Mouse (Mus musculus) midbrain, embryonic 11.5 days (tissue): ENCODE measurements around the gene Smad9. TPM values are rescaled to one million over a fixed set of nuclear protein-coding genes. Genes with fewer than 3 reads are reported as not detected.

ENCODE experiments used
- ATAC-seq: fragments of 200-750 bp; cut with Nextera tagmentation; 2 replicates; pipeline ENCODE4 v1.8.0; 2017; ENCODE audit warnings: moderate TSS enrichment, moderate library complexity; ENCODE audit not compliant: low FRiP score
- DNase-seq: peaks from one replicate; pipeline ENCODE4 v3.0.0; 2015; ENCODE audit warnings: low spot score; ENCODE audit errors: missing footprints
- H3K27ac ChIP-seq: fragments of 300-500 bp; sonication (generic); 2 replicates; pipeline ENCODE4 v1.5.1; 2014; ENCODE audit warnings: low read depth, low read length
- H3K27me3 ChIP-seq: fragments of 300-500 bp; sonication (generic); 2 replicates; pipeline ENCODE4 v1.6.1; 2014; ENCODE audit warnings: mild to moderate bottlenecking, low read length, moderate library complexity, mixed read lengths; ENCODE audit not compliant: control insufficient read depth, insufficient read depth
- H3K36me3 ChIP-seq: fragments of 300-500 bp; sonication (generic); 2 replicates; pipeline ENCODE4 v1.6.1; 2014; ENCODE audit warnings: mild to moderate bottlenecking, low read length, moderate library complexity, mixed read lengths; ENCODE audit not compliant: control insufficient read depth, insufficient read depth
- H3K4me1 ChIP-seq: fragments of 300-500 bp; sonication (generic); 2 replicates; pipeline ENCODE4 v1.6.1; 2014; ENCODE audit warnings: low read length; ENCODE audit not compliant: control insufficient read depth, insufficient read depth
- H3K4me2 ChIP-seq: fragments of 300-500 bp; sonication (generic); 2 replicates; pipeline ENCODE4 v1.6.1; 2014; ENCODE audit warnings: mild to moderate bottlenecking, moderate library complexity
- H3K4me3 ChIP-seq: fragments of 300-500 bp; sonication (generic); 2 replicates; pipeline ENCODE4 v1.5.1; 2014; ENCODE audit warnings: low read depth, low read length
- H3K9ac ChIP-seq: fragments of 300-500 bp; sonication (generic); 2 replicates; pipeline ENCODE4 v1.6.1; 2014; ENCODE audit warnings: low read length
- H3K9me3 ChIP-seq: fragments of 300-500 bp; sonication (generic); 2 replicates; pipeline ENCODE4 v1.6.1; 2016; ENCODE audit warnings: low read length; ENCODE audit not compliant: control insufficient read depth
- WGBS: fragments of 180-500 bp; shearing (Covaris S2); extraction: QIAGEN DNeasy Blood & Tissue Kit; methylation state at CpG from one replicate; pipeline ENCODE4 v1.1.7; 2014; 5-methylcytosine and 5-hydroxymethylcytosine counted together
- polyA plus RNA-seq: library from polyadenylated mRNA; unstranded; fragments of >200 nt; fragmentation: Nextera tagmentation; extraction: Ambion mirVana; gene quantifications from 2 replicates; pipeline ENCODE4 v1.2.1, GENCODE M21; 2014

The Smad9 gene
- polyA plus RNA-seq: 0.07 and 0.27 TPM in 2 replicates

- ATAC-seq (peak; percentile 86), DNase-seq (peak; percentile 91)
- under 1% methylated on average over 60 of the region's 66 CpGs for WGBS
- Histone ChIP-seq H3K9me3 (no peaks in the 10 kb centered on the region), H3K27me3 (peaks cover 4% of the 10 kb centered on the region), H3K4me3 (peak within 1 kb of the TSS; percentile 55), H3K4me1 (peaks cover 10% of the 10 kb centered on the region; the same call in 1 of the 2 replicates), H3K9ac (peak within 1 kb of the TSS; percentile 57), H3K27ac (no peak within 1 kb of the TSS), H3K4me2 (peak within 1 kb of the TSS; percentile 100), H3K36me3 (peaks cover 4% of the 10 kb centered on the region)
Observed at GRCm38 (mm10) chr3:54755145-54756041, at the start of gene Smad9. TSS of gene Smad9 (plus strand) at chr3:54755582.

DNA sequence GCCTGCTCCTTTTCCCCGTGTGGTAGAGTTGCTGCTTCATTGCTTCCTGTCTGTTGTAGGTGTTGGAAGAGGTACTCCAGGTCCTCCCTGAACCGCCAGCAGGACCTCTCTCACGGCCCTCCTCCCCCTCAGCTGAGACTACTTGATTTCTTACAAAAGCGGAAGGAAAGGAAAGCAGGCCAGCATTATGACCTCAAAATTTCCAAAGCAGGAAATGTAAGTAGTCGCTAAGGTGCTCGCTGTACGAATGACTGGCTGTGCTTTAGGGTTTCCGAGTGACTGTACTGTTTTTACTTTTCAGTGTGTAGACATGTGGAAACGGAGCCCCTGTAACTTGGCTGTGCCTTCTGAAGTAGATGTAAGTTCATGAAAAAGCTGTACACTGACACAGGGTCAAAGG lies 46.4 kb upstream of the Smad9 start:
- no peak for DNase-seq
- Histone ChIP-seq H3K9ac (no peak overlapping the region), H3K4me1 (no peaks in the 10 kb centered on the region), H3K9me3 (no peaks in the 10 kb centered on the region), H3K4me2 (no peak overlapping the region), H3K27ac (no peak overlapping the region), H3K27me3 (no peaks in the 10 kb centered on the region), H3K36me3 (peaks cover 23% of the 10 kb centered on the region), H3K4me3 (no peak overlapping the region)
- WGBS: 90% methylated on average over 9 of the region's 9 CpGs
- ATAC-seq: no peak

GRCm38 (mm10) chr3:54714253-54714652 lies 41.1 kb upstream of the Smad9 start, which contains the start of gene Gm21958:
TSS of gene Gm21958 (minus strand) at chr3:54714353.
- Histone ChIP-seq H3K4me1 (no peaks in the 10 kb centered on the region), H3K36me3 (peaks cover 25% of the 10 kb centered on the region), H3K27ac (no peak within 1 kb of the TSS), H3K4me3 (no peak within 1 kb of the TSS), H3K4me2 (no peak within 1 kb of the TSS), H3K27me3 (no peaks in the 10 kb centered on the region), H3K9me3 (no peaks in the 10 kb centered on the region), H3K9ac (no peak within 1 kb of the TSS)
- DNase-seq (no peak), ATAC-seq (no peak)
- 91% methylated on average over 6 of the region's 6 CpGs for WGBS

- Histone ChIP-seq H3K4me3 (no peak overlapping the region), H3K9ac (no peak overlapping the region), H3K9me3 (no peaks in the 10 kb centered on the region), H3K4me1 (no peaks in the 10 kb centered on the region), H3K27me3 (no peaks in the 10 kb centered on the region), H3K4me2 (no peak overlapping the region), H3K36me3 (peaks cover 23% of the 10 kb centered on the region), H3K27ac (no peak overlapping the region)
- DNase-seq (no peak), ATAC-seq (no peak)
- WGBS: 91% methylated on average over 6 of the region's 6 CpGs
Observed at GRCm38 (mm10) chr3:54715461-54715860, 39.9 kb upstream of the Smad9 start.

DNA sequence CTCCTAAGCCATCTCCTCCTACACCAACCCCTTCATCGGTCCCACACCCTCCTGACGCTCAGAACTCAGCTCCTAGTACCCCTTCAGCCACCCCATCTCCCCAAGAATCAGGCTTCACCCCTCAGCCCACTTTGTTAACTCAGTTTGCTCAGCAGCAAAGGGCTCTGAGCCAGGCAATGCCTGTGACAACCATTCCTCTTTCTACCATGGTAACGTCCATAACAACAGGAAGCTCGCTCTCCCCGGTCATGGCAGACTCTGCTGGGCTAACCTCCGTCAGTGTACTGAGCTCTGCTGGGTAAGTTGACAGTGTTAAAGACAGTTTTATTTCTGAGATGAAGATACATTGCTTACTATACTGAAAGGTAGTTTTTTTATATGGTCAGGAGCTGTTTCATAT lies 38.0 kb upstream of the Smad9 start:
- Histone ChIP-seq H3K9ac (no peak overlapping the region), H3K9me3 (no peaks in the 10 kb centered on the region), H3K27me3 (no peaks in the 10 kb centered on the region), H3K4me3 (no peak overlapping the region), H3K36me3 (peaks cover 18% of the 10 kb centered on the region), H3K27ac (no peak overlapping the region), H3K4me2 (no peak overlapping the region), H3K4me1 (no peaks in the 10 kb centered on the region)
- WGBS: 82% methylated on average over 6 of the region's 6 CpGs
- ATAC-seq (no peak), DNase-seq (no peak)

DNA sequence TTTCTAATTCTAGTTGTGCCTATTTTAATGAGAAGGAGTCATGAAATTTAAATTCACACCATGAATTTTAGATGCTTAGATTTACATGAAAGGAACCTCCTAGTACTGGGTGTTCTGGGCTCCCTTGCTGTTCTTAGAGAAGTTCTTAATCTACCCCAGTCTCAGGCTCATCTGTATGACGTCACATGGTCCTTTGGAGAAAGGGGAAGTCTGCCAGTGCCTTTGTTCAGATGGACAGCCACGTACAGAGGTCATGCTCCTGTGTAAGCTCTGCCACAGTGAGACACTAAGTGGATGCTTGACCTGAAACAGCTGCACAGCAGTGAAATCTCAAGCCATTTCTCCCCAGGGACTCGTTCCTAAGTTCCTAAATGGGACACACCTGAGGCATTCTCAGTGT lies 36.4 kb upstream of the Smad9 start:
- no peaks in the 10 kb centered on the region for H3K9me3 ChIP-seq
- no peak overlapping the region for H3K27ac ChIP-seq
- no peaks in the 10 kb centered on the region for H3K4me1 ChIP-seq
- no peak for ATAC-seq
- no peak for DNase-seq
- peaks cover 14% of the 10 kb centered on the region for H3K36me3 ChIP-seq
- H3K9ac ChIP-seq: no peak overlapping the region
- H3K4me2 ChIP-seq: no peak overlapping the region
- H3K27me3 ChIP-seq: no peaks in the 10 kb centered on the region
- WGBS: 57% methylated on average over 3 of the region's 3 CpGs
- H3K4me3 ChIP-seq: no peak overlapping the region

GRCm38 (mm10) chr3:54723741-54724500 lies 31.5 kb upstream of the Smad9 start:
- Histone ChIP-seq H3K4me2 (no peak overlapping the region), H3K4me3 (no peak overlapping the region), H3K36me3 (peaks cover 6% of the 10 kb centered on the region), H3K27ac (no peak overlapping the region), H3K27me3 (no peaks in the 10 kb centered on the region), H3K9ac (no peak overlapping the region), H3K9me3 (no peaks in the 10 kb centered on the region), H3K4me1 (no peaks in the 10 kb centered on the region)
- 79% methylated on average over 10 of the region's 10 CpGs for WGBS
- DNase-seq (no peak), ATAC-seq (no peak)

DNA sequence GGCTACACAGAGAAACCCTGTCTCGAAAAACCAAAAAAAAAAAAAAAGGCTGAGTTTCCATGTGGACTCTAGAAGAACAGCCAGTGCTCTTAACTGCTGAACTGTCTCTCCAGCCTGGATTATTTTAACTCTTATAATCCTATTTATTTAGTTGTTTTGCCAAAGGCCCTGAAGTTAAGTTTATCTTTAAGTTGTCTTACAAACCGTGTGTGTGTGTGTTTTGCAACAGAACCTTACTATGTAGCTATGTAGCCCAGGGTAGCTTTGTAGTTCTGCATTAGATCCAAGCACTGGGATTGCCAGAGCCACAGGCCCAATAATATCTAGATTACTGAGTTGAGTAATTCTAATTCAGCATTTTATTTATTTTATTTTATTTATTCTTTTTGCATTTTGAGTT lies 30.0 kb upstream of the Smad9 start:
- peaks cover 10% of the 10 kb centered on the region for H3K36me3 ChIP-seq
- H3K9ac ChIP-seq: no peak overlapping the region
- WGBS: 91% methylated on average over 2 of the region's 2 CpGs
- no peak overlapping the region for H3K4me3 ChIP-seq
- no peaks in the 10 kb centered on the region for H3K9me3 ChIP-seq
- H3K4me1 ChIP-seq: no peaks in the 10 kb centered on the region
- ATAC-seq (no peak), DNase-seq (no peak)
- no peak overlapping the region for H3K27ac ChIP-seq
- no peaks in the 10 kb centered on the region for H3K27me3 ChIP-seq
- H3K4me2 ChIP-seq: no peak overlapping the region

DNA sequence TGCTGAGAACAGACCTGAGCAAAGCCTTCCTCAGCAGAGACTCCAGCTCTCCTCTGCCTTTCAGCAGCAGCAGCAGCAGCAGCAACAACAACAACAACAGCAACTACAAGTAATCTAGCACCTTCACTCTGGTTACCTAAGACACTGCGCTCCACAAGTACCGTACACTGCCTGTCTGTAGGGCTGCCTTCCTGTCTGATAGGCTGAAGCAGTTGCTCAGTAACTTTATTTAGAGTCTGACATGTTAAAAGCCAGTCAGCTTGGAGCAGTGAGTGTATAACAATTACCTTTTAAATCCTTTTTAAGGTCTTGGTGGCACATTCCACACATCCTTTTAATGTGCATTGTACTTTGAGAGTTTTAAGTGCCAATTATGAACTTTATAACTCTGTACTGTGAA lies 27.8 kb upstream of the Smad9 start:
- no peak for ATAC-seq
- 100% methylated on average over 2 of the region's 2 CpGs for WGBS
- peaks cover 16% of the 10 kb centered on the region for H3K36me3 ChIP-seq

More for the DNA sequence above, 27.8 kb upstream of the Smad9 start:
- Histone ChIP-seq H3K4me2 (no peak overlapping the region), H3K4me3 (no peak overlapping the region), H3K27ac (no peak overlapping the region), H3K9me3 (no peaks in the 10 kb centered on the region), H3K27me3 (no peaks in the 10 kb centered on the region), H3K9ac (no peak overlapping the region), H3K4me1 (no peaks in the 10 kb centered on the region)
- DNase-seq: no peak
